Comparison of ENCODE assay signal across 10 mouse cellular contexts in genomic region chr6:121366537-121366936, GRCm38 (mm10). TPM values are rescaled to one million over a fixed set of nuclear protein-coding genes. Genes with fewer than 3 reads are reported as not detected.
DNase-seq lines count a peak whose midpoint lies in the region; TF ChIP-seq lines count a peak whose summit lies in the region.
"Not testable (repeated sequence)": the region's sequence is repeated elsewhere in the genome, so short reads cannot be mapped to it uniquely, and the experiment has no call there.
"Had no signal": no experiment of that assay in that cellular context is flagged by ENCODE, and none has a peak within 500 bp of the region (broad histone marks: within the 10 kb centered on the region; RNA-seq: fewer than 3 reads in every experiment).

No protein-coding gene starts in this region.

- not testable (repeated sequence) for H3K4me3 ChIP-seq in MEL (ENCODE audit: control insufficient read depth in 1 of 2, insufficient read depth in 1 of 2, low read depth in 2 of 2, low read length in 2 of 2); heart, adult 2 months; olfactory bulb, adult 2 months (ENCODE audit: insufficient read depth, low read depth, low read length)

- 11% methylated on average over 2 of the region's 2 CpGs for WGBS in heart, adult 2 months
- WGBS in olfactory bulb, adult 2 months: 12% methylated on average over 2 of the region's 2 CpGs

- TF ChIP-seq RAD21 in MEL (IDR thresholded peaks at IDR 0.05; ENCODE audit: low read depth, low read length): peak; percentile 5

- peak in 2 of 3 experiments; percentile 25 to 55; a peak in 4 of 6 replicates for TF ChIP-seq CTCF in MEL (IDR thresholded peaks at IDR 0.05 in 2 of 3, conservative IDR thresholded peaks at IDR 0.05 in 1 of 3; ENCODE audit: control insufficient read depth in 1 of 3, insufficient read depth in 1 of 3, low read depth in 2 of 3, low read length in 3 of 3, poor library complexity in 1 of 3, severe bottlenecking in 1 of 3)
- peak; percentile 55; the same call in 1 of the 2 replicates for TF ChIP-seq CTCF in brain, embryonic 14.5 days (IDR thresholded peaks at IDR 0.05; ENCODE audit: borderline replicate concordance, extremely low read depth, insufficient read depth, insufficient read length)
- TF ChIP-seq CTCF in heart, adult 2 months (IDR thresholded peaks at IDR 0.05): peak; percentile 56
- TF ChIP-seq CTCF in olfactory bulb, adult 2 months (IDR thresholded peaks at IDR 0.05; ENCODE audit: insufficient read depth, low read depth, low read length): 0 out of 2 replicates have a peak, but pooled peaks have one; percentile 18

- TF ChIP-seq POLR2A in MEL (IDR thresholded peaks at IDR 0.05; ENCODE audit: control insufficient read depth in 1 of 2, insufficient read depth in 1 of 2, low read depth in 1 of 2, low read length in 2 of 2, poor library complexity in 1 of 2); brain, embryonic 14.5 days (IDR thresholded peaks at IDR 0.05; ENCODE audit: borderline replicate concordance, extremely low read depth, insufficient read depth, insufficient read length, poor library complexity, severe bottlenecking); heart, adult 2 months (IDR thresholded peaks at IDR 0.05; ENCODE audit: insufficient read depth, low read depth, low read length); olfactory bulb, adult 2 months (IDR thresholded peaks at IDR 0.05; ENCODE audit: insufficient read depth, low read depth, low read length): not testable (repeated sequence)

- H3K4me1 ChIP-seq in MEL (ENCODE audit: control insufficient read depth in 1 of 2, insufficient read depth in 2 of 2, low read length in 2 of 2); heart, adult 2 months (ENCODE audit: control insufficient read depth, insufficient read depth, low read length); olfactory bulb, adult 2 months (ENCODE audit: control insufficient read depth, insufficient read depth, low read length): not testable (repeated sequence)

- not testable (repeated sequence) for H3K27me3 ChIP-seq in MEL (ENCODE audit: control insufficient read depth in 1 of 2, insufficient read depth in 2 of 2, low read length in 2 of 2); heart, adult 2 months (ENCODE audit: control insufficient read depth, insufficient read depth, low read length)

- not testable (repeated sequence) for TF ChIP-seq EP300 in MEL (IDR thresholded peaks at IDR 0.05; ENCODE audit: low read depth in 1 of 2, low read length in 2 of 2); heart, adult 2 months (IDR thresholded peaks at IDR 0.05; ENCODE audit: insufficient read depth, low read depth, low read length)

- H3K9ac ChIP-seq in MEL (ENCODE audit: control insufficient read depth, low read depth, low read length, poor library complexity, severe bottlenecking); heart, adult 2 months (ENCODE audit: low read depth, low read length): not testable (repeated sequence)

- peak; percentile 4 for DNase-seq in MEL (ENCODE audit: low read depth, low spot score)
- DNase-seq in brain, embryonic 14.5 days (ENCODE audit: low read depth): peak; percentile 29
- peak; percentile 56 for DNase-seq in embryo, embryonic 11 days
- not testable (repeated sequence) for DNase-seq in heart, adult 2 months
- peak; percentile 57 to 58 for DNase-seq in kidney, postnatal 4 days
- peak; percentile 51 for DNase-seq in lung, postnatal 10 days
- peak; percentile 73 for DNase-seq in thymus, postnatal 4 days

- intact Hi-C loops in heart, adult 2 months (cut with DNase I): loop anchor here (2.0 to 5.0 kb wide), 2 partner anchors 28 to 94 kb away; no protein-coding TSS in a partner anchor

- H3K79me2 ChIP-seq in MEL (ENCODE audit: control insufficient read depth, insufficient read depth, low read length, poor library complexity); heart, adult 2 months (replicated peaks; ENCODE audit: control insufficient read depth, insufficient read depth, low read length): not testable (repeated sequence)

- not testable (repeated sequence) for H3K27ac ChIP-seq in MEL (ENCODE audit: control insufficient read depth, low read depth, low read length); heart, adult 2 months; olfactory bulb, adult 2 months (ENCODE audit: insufficient read depth, low read depth, low read length)

- H3K9me3 ChIP-seq in MEL (replicated peaks; ENCODE audit: insufficient read depth, low read length): not testable (repeated sequence)

- not testable (repeated sequence) for H3K36me3 ChIP-seq in MEL (ENCODE audit: control insufficient read depth in 1 of 2, insufficient read depth in 2 of 2, low read length in 2 of 2); heart, adult 2 months (ENCODE audit: control insufficient read depth, insufficient read depth, low read length)

TF ChIP-seq in MEL, 35 proteins besides CTCF, POLR2A, EP300 and RAD21:
- TF ChIP-seq SMC3 (IDR thresholded peaks at IDR 0.05; ENCODE audit: low read depth, low read length): peak; percentile 35; the same call in 1 of the 2 replicates

RNA-seq across cellular contexts. Expression of gene Slc6a12, which starts 23.7 kb away (rescaled TPM):
- not detected in 2 replicates for total RNA-seq in MEL (2012; rRNA removed)
- not detected for polyA plus RNA-seq in MEL (2012; ENCODE audit: insufficient read depth in 1 of 2, insufficient read length in 2 of 2, low read depth in 1 of 2, low replicate concordance in 2 of 2, missing spikeins in 1 of 2)
- polyA plus RNA-seq in brain, embryonic 14.5 days (2012; rRNA removed): 1.1 and 1.5 TPM in 2 replicates
- not detected for total RNA-seq in heart, adult 2 months (2021)
- 0.18 and 0.23 TPM in 2 replicates for polyA plus RNA-seq in heart, adult 2 months (2012; rRNA removed)
- polyA plus RNA-seq in olfactory bulb, adult 2 months (2012; ENCODE audit: insufficient read depth, insufficient read length, low replicate concordance, missing spikeins): not detected in 2 replicates
- total RNA-seq: heart, adult 8-10 months had no signal
- polyA plus RNA-seq: neural tube, embryonic 14.5 days had no signal
